Mouse (Mus musculus): ENCODE measurements around the gene Epb41l2.

The Epb41l2 gene

GRCm38 (mm10) chr10:25397767-25398690, 38.4 kb downstream of the Epb41l2 start:
- in situ Hi-C loops (cut with MboI; ENCODE audit: low sequenced_read_pairs) = no loop called here

GRCm38 (mm10) chr10:25399016-25399415, 39.4 kb downstream of the Epb41l2 start:
- in situ Hi-C loops (cut with MboI; ENCODE audit: low sequenced_read_pairs) = no loop called here

DNA sequence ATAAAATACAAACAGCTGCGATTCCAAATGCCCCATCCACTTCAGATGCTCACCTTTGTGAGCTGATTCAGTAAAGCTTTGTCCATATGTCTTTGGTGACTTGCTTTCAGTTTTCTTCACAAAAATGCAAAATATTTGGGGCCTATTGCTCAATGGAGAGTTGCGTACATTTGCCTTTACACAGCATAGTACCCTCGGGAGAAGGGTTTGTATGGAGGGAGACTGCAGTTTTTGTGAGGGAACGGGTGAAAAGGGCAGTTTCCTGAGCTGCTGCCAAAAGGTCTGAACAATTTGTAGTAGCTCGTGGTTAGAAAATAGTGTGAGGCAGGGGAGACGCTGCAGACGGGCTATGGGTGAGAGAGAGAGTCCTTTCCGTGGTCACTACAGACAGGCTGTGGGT, 40.5 kb downstream of the Epb41l2 start:
- in situ Hi-C loops (cut with MboI; ENCODE audit: low sequenced_read_pairs) = no loop called here

- in situ Hi-C loops (cut with MboI; ENCODE audit: low sequenced_read_pairs) = no loop called here
These were observed 41.0 kb downstream of the Epb41l2 start for GRCm38 (mm10) chr10:25400646-25401045.

DNA sequence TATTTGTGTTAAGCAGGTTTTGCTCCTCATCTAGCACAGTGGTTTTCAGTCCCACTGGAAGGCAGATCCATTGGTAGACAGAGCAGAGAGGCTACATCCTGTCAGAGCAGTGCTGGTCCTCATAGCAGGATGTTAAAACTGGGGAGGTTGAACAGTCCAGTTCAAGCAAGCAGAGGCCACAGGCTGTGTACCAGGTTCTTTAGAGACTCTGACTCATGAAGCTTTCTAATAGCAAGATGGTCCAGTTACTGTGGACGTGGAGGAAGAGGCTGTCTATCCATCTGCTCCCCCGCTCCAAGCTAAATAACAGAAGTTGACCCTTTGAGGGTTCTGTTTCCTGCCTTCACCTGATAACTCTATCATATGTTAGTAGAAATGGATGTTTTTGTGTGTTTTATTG, 41.8 kb downstream of the Epb41l2 start:
- in situ Hi-C loops (cut with MboI; ENCODE audit: low sequenced_read_pairs) = no loop called here

GRCm38 (mm10) chr10:25402886-25403285, 43.3 kb downstream of the Epb41l2 start:
- in situ Hi-C loops (cut with MboI; ENCODE audit: low sequenced_read_pairs) = no loop called here

- in situ Hi-C loops (cut with MboI; ENCODE audit: low sequenced_read_pairs) = no loop called here
These were observed 44.5 kb downstream of the Epb41l2 start for GRCm38 (mm10) chr10:25403813-25404701.

DNA sequence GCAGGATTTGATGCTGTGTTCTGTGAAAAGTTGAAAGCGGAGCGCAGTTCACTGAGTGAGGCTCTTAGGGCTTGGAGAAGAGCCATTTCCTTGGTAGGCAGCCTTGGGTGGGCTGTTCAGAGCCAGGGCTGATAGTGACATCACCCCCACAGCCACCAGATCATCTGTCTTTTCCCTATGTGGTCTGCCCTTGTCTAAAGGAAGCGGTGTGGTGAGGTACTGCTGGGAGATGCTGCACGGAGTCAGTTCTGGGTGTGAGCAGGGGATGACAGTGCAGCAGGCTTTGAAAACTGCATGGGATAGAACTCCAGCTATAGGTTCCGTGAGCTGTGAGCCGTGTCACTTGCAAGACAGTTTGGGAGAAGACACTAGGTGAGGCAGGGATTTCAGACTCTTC, 45.1 kb downstream of the Epb41l2 start:
- in situ Hi-C loops (cut with MboI; ENCODE audit: low sequenced_read_pairs) = no loop called here

- in situ Hi-C loops (cut with MboI; ENCODE audit: low sequenced_read_pairs) = no loop called here
These were observed 46.0 kb downstream of the Epb41l2 start for GRCm38 (mm10) chr10:25405551-25405950.

GRCm38 (mm10) chr10:25406695-25407094, 47.1 kb downstream of the Epb41l2 start:
- in situ Hi-C loops (cut with MboI; ENCODE audit: low sequenced_read_pairs) = no loop called here

- in situ Hi-C loops (cut with MboI; ENCODE audit: low sequenced_read_pairs) = no loop called here
These were observed 48.6 kb downstream of the Epb41l2 start for GRCm38 (mm10) chr10:25408136-25408650.

DNA sequence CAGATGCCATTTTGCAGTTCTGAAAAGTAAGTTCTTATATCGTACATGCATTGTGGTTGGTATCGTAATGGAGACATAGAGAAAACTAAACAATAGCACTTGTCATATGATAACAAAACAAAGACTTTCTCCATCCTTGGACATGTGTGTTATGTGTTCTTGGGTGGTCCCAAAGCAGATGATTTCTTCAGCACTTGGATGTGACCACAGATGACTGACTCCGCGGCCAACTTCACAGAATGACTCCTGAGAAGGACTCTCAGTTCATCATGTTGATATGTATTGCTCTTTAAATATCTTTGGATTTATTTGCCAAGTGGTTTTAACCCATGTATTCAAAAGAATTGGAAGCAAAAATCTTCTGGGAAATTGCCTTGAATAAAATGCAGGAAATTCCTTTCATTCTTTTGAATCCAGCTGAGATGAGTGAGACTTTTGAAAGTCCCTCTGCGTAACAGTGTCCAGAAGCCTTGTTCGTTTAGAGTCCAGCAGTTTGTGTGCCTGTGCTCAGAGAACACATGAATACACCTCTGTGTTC, 52.3 kb downstream of the Epb41l2 start:
- in situ Hi-C loops (cut with MboI; ENCODE audit: low sequenced_read_pairs) = no loop called here

GRCm38 (mm10) chr10:25415188-25415717, 55.7 kb downstream of the Epb41l2 start:
- in situ Hi-C loops (cut with MboI; ENCODE audit: low sequenced_read_pairs) = no loop called here

DNA sequence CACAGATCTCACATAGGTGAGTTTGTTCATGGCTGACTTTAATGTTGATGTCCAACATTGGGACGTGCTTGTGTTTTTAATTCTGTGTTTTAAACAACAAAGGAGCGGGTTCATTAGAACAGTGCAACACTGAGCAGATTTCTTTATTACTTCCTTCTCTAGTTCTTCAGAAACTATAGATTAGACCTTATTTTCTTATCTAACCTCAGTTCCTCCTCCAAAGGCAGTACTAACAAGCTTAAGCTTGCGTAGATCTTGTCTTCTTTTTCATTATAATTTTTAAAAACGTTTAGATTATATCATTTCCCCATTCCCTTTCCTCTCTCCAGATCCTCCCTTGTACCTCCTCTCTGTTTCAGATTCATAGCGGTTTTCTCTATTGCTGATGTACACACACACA, 57.1 kb downstream of the Epb41l2 start:
- in situ Hi-C loops (cut with MboI; ENCODE audit: low sequenced_read_pairs) = no loop called here

DNA sequence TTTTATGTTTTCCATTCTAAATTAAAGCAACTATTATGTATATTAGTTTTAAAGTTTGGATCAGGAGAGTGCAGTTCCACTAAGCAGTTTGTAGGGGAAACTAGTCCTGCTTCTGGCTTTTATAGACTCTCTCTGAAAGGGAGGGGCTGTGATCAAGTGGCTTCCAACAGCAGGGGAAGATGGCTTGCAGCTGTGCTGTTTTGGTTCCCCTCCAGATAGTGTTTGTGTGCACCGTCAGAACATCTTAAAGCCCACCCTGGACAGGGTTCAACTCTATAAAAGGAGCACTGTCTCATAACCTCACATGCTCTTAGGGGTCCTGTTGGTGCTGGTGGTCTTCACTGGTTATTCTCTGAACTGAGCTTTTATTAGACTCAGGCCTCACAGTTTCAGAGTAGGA, 66.5 kb downstream of the Epb41l2 start:
- in situ Hi-C loops (cut with MboI; ENCODE audit: low sequenced_read_pairs) = no loop called here

DNA sequence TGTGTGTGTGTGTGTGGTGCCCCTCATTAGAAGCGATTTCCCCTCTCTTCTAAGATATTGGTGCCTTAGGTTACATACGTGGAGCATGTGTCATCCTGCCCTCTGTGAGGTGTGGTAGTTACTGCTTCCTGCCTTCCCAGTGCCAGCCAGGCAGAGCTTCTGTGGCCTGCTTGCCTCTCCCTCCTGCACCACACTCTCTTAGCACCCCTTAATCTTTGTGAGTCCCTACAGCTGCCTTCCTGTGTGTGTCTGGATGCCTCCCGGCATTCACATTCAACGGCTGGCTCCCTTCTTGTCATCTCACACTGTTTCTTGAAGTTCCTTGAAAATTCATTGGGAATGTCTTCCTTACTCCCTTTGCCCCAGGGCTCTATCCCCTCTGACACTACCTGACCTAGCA, 67.2 kb downstream of the Epb41l2 start:
- in situ Hi-C loops (cut with MboI; ENCODE audit: low sequenced_read_pairs) = no loop called here

DNA sequence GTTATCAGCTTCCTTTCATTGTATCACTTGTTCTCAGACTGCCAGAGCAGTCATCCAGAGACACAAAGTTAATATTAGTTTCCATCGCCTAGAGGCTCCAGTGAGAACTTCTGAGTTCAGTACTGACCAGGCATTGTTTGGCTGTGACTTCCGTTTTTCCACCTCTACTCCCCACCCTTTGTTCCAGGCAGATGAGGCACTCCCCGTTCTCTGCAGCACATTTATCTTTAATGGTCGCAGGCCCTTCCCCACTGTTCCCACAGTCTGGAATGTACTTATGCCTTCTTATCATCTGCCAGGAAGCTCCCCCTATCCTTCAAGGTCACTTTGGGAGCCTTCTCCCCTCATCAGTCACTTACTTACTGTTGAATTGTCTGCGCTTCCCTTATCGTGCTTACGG, 67.9 kb downstream of the Epb41l2 start:
- in situ Hi-C loops (cut with MboI; ENCODE audit: low sequenced_read_pairs) = no loop called here

DNA sequence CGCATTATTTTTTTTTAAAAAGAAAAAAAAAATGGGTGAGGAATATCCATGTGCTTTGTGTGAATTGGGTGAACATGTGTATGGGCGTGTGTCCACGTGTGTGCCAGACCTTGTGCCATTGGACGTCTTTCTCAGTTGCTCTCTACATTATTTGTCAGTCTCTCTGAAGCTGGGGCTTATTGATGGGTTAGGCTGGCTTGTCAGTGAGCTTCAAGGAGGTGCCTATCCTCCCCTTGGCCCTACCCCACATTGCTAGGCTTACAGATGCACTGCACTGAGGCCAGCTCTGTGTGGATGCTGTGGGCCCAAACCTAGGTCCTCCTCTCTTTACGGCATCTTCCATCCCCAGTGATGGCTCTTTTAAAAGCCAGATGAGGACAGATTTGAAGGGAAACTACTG, 69.1 kb downstream of the Epb41l2 start:
- in situ Hi-C loops (cut with MboI; ENCODE audit: low sequenced_read_pairs) = no loop called here

GRCm38 (mm10) chr10:25429346-25429745, 69.7 kb downstream of the Epb41l2 start:
- in situ Hi-C loops (cut with MboI; ENCODE audit: low sequenced_read_pairs) = no loop called here

DNA sequence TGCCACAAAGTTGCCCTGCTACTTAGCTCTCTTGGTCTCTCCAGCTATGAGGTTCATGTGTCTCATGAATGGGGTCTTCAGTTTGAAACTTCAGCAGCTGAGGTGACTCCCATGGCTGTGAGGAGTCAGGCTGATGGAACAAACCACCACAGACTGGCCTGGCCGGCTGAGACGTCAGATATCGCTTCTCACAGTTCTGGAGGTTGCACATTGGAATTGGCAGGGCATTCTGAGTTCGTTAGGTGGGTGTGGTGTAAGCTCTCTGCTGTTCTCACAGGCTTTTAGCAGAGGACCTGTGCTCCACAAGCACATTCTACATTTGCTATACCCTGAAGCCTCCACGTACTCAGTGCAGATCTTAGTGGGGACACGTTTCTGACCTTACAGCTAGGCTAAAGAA, 71.3 kb downstream of the Epb41l2 start:
- in situ Hi-C loops (cut with MboI; ENCODE audit: low sequenced_read_pairs) = no loop called here

DNA sequence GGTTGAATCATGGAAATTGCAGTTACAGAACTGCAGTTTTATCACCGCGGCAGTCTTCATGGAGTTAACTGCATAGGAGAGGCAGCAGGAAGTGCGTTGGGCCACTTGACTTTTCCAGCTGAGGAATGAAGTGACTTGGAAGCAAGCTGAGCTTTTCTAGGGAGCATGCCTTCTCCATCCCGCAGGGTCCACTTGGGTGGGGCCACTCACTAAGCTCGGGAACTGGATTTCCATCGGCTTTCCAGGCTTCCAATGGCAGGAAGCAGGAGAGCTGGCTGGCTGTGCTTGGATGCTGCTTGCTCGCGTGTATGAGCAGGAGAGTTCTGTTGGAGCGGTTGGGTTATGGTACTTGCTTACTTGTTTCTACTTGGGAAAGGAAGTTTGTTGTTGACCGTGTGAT, 72.8 kb downstream of the Epb41l2 start:
- in situ Hi-C loops (cut with MboI; ENCODE audit: low sequenced_read_pairs) = no loop called here

All from CH12F3 (cell line).